Mouse (Mus musculus) cortical plate, adult 2 months (tissue): ENCODE data around the gene Nfic. TPM values are rescaled to one million over a fixed set of nuclear protein-coding genes. Genes with fewer than 3 reads are reported as not detected.
"Not testable (repeated sequence)": the region's sequence is repeated elsewhere in the genome, so short reads cannot be mapped to it uniquely, and the experiment has no call there.

ENCODE experiments used
- H3K27ac ChIP-seq: fragments of 200-500 bp; 2 replicates; pipeline ENCODE4 v1.5.1; 2012; ENCODE audit warnings: low read length, control low read depth, inconsistent platforms; ENCODE audit not compliant: insufficient read depth
- H3K4me1 ChIP-seq: fragments of 200-500 bp; 2 replicates; pipeline ENCODE4 v1.6.1; 2011; ENCODE audit warnings: low read length; ENCODE audit not compliant: control insufficient read depth, insufficient read depth
- H3K4me3 ChIP-seq: fragments of 200-500 bp; 2 replicates; pipeline ENCODE4 v1.5.1; 2011; ENCODE audit warnings: mild to moderate bottlenecking, low read length, control low read depth; ENCODE audit not compliant: insufficient read depth
- CTCF ChIP-seq: fragments of 200-500 bp; IDR thresholded peaks from 2 replicates; pipeline ENCODE4 v1.5.1; 2011; ENCODE audit warnings: mild to moderate bottlenecking, control low read depth, low read length; ENCODE audit not compliant: insufficient read depth; ENCODE audit errors: extremely low read depth
- POLR2A ChIP-seq: fragments of 200-500 bp; IDR thresholded peaks from 2 replicates; pipeline ENCODE4 v1.6.1; 2011; ENCODE audit warnings: mild to moderate bottlenecking, low read length, control low read depth; ENCODE audit not compliant: insufficient read depth; ENCODE audit errors: extremely low read depth
- polyA plus RNA-seq: library from polyadenylated mRNA; depleted of rRNA; stranded (reverse); fragments of >200 nt; gene quantifications from 2 replicates; pipeline ENCODE4 v1.2.3, GENCODE M21; 2012

The Nfic gene
- polyA plus RNA-seq, 1 experiment, result 54.5 TPM

GRCm38 (mm10) chr10:81452237-81452946 lies 3.0 kb downstream of the Nfic start:
- TF ChIP-seq POLR2A (no peak), CTCF (no peak)
- Histone ChIP-seq H3K4me1 (no peaks in the 10 kb centered on the region), H3K4me3 (no peak overlapping the region), H3K27ac (no peak overlapping the region)

- Histone ChIP-seq H3K4me3 (no peak overlapping the region), H3K27ac (no peak overlapping the region), H3K4me1 (no peaks in the 10 kb centered on the region)
- TF ChIP-seq POLR2A, result no peak
- no peak for TF ChIP-seq CTCF
These were observed 4.1 kb downstream of the Nfic start for GRCm38 (mm10) chr10:81451365-81451745.

GRCm38 (mm10) chr10:81450641-81451364 lies 4.6 kb downstream of the Nfic start:
- H3K4me3 ChIP-seq, result no peak overlapping the region
- H3K4me1 ChIP-seq, result no peaks in the 10 kb centered on the region
- TF ChIP-seq CTCF (no peak), POLR2A (no peak)
- no peak overlapping the region for H3K27ac ChIP-seq

- TF ChIP-seq POLR2A, result no peak
- peak; percentile 100 for TF ChIP-seq CTCF
- no peak overlapping the region for H3K4me3 ChIP-seq
- H3K4me1 ChIP-seq, result no peaks in the 10 kb centered on the region
- no peak overlapping the region for H3K27ac ChIP-seq
These were observed 5.3 kb downstream of the Nfic start for GRCm38 (mm10) chr10:81450140-81450539.

- H3K4me1 ChIP-seq, H3K27ac ChIP-seq, H3K4me3 ChIP-seq: not testable (repeated sequence)
These were observed 9.9 kb downstream of the Nfic start for GRCm38 (mm10) chr10:81445516-81445915.

GRCm38 (mm10) chr10:81441019-81441418 lies 14.4 kb downstream of the Nfic start:
- no peaks in the 10 kb centered on the region for H3K4me1 ChIP-seq
- TF ChIP-seq POLR2A (no peak), CTCF (no peak)

GRCm38 (mm10) chr10:81435436-81435835 lies 20.0 kb downstream of the Nfic start:
- Histone ChIP-seq H3K27ac (0 out of 2 replicates have a peak overlapping the region, but pooled peaks have one; percentile 32), H3K4me3 (no peak overlapping the region), H3K4me1 (peaks cover 2% of the 10 kb centered on the region; the same call in 1 of the 2 replicates)
- TF ChIP-seq POLR2A, result no peak
- TF ChIP-seq CTCF, result no peak

More at GRCm38 (mm10) chr10:81441019-81441418, 14.4 kb downstream of the Nfic start:
- Histone ChIP-seq H3K4me3 (no peak overlapping the region), H3K27ac (no peak overlapping the region)

GRCm38 (mm10) chr10:81434361-81435263 lies 20.8 kb downstream of the Nfic start:
- no peak overlapping the region for H3K4me3 ChIP-seq
- H3K4me1 ChIP-seq, result peaks cover 2% of the 10 kb centered on the region; the same call in 1 of the 2 replicates
- H3K27ac ChIP-seq, result 0 out of 2 replicates have a peak overlapping the region, but pooled peaks have one; percentile 32
- TF ChIP-seq CTCF (no peak), POLR2A (no peak)
